Mouse (Mus musculus): ENCODE measurements at regions not wholly inside any gene's neighbourhood (a gene's known extent, or its start where the extent isn't known, plus 50 kb on each side); places are given as distances from the start of the nearest gene placed in this dataset.

DNA sequence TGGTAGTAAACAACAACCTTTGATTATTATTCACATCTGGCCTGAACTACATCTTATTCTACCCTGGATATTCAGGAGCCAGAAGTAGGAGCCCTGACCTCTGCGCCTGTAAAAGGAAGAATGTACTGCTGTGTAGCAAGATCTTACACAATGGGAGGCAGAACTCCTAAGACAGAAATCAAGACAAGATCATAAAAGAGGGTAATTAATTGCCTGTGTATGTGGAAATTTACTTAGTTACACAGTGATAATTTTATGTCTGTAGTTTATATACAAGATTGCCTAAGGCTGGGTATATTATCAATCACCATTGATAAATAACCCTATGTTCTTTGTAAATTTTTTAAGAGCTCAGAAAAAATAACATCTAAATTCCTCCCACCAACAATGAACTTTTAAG is 2167.8 kb downstream of the 9330182O14Rik start:
- DNase-seq (ENCODE audit: low spot score in 2 of 2), result no peak

DNA sequence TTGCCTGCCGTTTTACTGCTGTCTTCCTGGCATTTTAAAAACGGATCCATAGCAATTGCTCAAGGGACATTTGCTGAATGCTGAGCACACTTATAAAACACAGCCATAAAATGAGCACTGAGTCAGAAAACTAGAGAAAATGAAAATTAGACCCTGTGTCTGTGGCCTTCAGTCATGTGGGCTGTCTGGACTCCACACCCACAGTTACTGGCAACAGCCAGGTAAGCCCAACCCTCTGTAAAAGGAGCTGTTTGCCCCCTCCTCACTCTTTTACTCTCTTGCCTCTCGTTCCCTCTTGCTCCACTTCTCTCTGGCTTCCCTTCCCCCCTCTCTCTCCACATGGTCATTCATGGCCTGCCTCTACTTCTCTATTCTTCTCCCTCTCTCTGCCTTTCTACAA is 2169.9 kb downstream of the 9330182O14Rik start:
- no peak for DNase-seq (ENCODE audit: low spot score in 2 of 2)

DNA sequence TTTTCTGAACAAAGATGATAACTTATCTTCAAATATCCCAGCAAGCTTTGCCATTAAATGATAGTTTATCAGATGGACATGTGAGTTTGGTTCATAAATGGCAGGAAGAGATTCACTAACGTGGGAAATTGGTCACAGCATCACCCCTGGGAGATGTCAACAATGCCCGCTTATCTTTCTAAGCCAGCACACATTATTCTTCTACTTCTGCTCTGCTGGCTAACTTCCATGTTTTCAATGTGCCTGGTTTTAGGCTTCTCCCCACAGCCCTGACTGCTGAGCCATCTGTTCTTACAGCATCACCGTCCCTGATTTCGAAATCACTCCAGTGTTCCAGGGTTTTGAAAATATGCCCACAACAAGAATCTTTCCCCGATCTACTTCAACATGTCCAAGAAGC is 2175.4 kb downstream of the 9330182O14Rik start:
- no peak for DNase-seq (ENCODE audit: low spot score in 2 of 2)

DNA sequence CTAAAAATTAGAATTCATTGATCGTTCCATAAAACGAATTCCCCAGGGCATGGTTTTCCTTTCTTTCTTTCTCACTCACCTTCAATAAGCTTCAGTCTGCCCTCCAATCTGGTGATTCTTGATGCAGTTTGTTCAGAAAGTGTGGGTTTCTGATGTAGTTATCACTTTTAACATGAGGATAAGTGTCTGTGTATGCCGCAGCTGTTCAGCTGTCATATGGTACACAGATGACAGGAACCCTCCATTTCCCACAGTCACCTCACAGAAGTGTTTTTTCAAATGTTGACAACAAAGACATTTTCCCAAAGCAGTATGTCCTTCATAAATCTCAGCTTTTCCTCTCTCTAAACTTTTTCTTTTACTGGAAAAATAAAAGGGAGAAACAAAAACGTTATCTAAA is 2177.0 kb downstream of the 9330182O14Rik start:
- no peak for DNase-seq (ENCODE audit: low spot score in 2 of 2)

DNA sequence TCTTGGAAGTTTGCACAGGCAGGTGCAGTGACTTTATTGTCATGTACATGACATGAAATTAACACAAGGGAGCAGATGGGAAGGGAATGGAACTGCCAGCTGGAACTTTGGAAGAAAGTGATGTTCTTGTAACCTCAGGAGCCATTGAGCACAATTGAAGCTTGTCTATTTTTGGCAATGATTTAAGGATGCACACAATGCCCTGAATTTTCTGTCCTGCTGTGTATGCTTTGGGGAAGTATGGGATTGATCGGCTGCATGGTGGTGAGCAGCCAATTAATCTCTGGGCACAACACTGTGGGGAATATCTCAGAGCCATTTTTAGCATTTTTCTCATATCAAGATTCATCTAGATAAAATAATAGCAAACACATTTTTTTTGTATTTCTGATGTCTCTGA is 2186.2 kb downstream of the 9330182O14Rik start:
- no peak for DNase-seq (ENCODE audit: low spot score in 2 of 2)

DNA sequence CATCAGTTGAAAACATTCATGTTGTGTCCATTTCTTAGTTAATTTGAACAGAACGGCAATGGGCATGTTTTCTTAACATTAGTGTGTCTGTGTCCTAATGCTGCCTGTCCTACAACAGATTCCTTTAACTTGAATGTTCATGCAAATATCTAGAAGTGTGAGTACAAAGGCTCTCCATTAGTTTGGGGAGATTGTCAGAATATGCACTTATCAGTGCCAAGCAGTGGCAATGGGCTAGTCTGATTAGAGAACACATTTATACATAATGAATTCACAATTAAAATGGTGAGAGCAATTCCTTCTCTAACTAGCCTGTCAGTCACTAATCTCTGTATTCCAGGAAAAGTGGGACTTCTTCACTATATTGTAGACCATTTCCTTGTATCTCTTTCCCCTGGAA is 2188.8 kb downstream of the 9330182O14Rik start:
- DNase-seq (ENCODE audit: low spot score in 2 of 2), result no peak

DNA sequence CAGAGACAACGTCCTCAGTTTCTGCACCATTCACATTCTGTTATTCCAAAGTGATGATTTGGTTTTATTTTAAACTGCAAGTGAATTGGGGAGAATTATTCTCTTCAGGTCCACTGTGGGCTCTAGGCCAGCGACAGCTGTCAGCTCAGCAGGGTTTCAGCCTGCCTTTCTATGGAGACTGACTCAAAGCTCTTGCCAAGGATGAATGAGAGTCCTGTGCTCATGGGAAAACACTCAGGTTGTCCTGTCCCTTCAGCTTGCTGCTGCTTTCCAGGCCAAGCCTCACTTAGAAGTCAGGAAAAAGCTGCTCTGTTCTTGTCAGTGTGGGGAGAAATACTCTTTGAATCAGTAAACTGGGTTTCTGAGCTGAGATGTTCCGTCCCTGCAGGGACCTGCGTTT is 2191.1 kb downstream of the 9330182O14Rik start:
- no peak for DNase-seq (ENCODE audit: low spot score in 2 of 2)

DNA sequence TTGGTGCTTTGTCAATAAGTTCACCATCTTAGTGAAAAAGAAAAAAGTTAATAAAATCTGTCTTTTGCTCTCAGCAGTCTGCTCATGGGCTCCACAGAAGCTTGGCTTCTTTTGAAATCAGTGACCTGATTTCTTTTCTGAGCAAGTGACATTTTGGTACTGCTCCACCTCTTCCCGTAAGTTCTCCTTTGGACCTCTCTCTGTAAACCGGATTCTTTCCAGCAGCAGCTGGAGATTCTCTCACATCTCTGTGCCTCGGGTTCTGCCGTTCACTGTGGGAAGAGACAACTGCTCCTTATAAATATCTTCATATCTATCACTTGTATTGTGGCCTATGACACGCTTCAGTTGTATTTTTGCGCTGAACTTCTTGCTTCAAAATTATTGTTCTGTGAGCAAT is 2194.4 kb downstream of the 9330182O14Rik start:
- DNase-seq (ENCODE audit: low spot score in 2 of 2), result no peak

DNA sequence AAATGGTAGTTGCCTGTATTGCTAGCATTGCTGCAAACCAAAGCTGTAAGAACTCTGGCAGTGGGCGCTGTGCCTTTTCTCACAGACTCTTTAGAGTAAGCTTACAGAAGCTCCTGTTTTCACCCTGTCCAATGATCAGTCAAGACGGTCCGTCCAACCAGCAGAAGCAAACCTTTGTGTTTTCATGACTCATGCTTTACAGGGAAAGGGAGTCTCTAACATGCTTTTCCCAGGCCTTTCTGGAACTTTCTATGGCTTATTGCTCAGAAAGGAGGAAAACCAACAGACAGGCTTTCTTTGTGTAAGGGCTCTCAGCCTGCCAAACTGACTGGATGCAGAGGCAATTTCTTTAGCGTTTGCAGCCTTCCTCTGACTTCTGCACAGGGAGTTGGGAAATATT is 2195.6 kb downstream of the 9330182O14Rik start:
- DNase-seq (ENCODE audit: low spot score in 2 of 2), result no peak

DNA sequence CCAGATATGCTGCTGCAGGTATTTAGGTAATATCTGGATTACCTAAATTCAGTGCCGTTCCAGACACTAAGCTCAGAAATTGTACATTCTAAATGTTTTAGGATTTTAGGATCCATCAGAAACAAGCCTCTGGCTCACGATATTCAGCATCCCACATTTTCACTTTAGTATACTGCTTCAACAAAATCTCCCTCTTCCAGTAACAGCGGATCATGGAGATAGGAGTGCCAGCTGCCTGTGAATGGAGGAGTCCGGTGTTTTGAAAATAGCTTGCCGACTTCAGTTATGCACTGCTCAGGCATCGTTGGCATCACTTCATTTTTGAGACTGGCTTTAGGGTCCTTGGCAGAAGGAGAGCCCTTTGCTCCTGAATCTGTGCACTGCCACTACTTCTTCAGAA is 2199.5 kb downstream of the 9330182O14Rik start:
- DNase-seq (ENCODE audit: low spot score in 2 of 2), result no peak

DNA sequence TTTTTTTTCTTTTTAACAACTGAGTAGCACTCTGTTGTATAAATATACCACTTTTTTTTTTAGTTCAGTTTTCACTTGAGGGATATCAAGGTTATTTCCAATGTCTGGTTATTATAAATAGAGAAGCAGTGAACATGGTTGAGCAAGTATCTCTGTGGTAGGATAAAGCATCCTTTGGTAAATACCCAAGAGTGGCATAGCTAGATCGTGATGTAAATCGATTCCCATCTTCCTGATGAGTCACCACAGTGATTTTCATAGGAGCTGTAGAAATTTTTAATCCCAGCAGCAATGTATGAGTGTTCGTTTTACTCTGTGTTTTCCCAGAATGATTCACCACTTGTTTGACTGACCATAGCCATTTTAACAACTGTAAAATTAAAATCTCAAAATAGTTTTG is 2212.0 kb downstream of the 9330182O14Rik start:
- DNase-seq (ENCODE audit: low spot score in 2 of 2), result no peak

DNA sequence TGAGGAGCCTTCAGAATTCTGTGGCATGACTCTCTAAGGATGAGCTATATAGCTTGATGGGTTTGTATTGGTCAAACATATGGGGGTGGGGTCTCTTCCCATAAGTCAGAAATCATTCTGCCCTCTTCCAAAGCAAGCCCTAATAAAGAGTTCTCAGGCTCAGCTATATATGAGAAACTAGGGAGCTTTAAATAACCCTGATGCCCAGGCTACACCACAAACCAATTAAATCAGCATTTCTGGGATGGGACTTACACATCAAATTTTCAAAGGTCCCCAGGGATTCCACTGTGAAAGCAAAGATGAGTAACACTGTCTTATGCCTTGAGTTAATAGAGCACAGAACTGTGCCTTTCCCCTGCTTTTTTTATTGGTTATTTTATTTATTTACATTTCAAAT is 2227.7 kb downstream of the 9330182O14Rik start:
- DNase-seq (ENCODE audit: low spot score in 2 of 2), result no peak

DNA sequence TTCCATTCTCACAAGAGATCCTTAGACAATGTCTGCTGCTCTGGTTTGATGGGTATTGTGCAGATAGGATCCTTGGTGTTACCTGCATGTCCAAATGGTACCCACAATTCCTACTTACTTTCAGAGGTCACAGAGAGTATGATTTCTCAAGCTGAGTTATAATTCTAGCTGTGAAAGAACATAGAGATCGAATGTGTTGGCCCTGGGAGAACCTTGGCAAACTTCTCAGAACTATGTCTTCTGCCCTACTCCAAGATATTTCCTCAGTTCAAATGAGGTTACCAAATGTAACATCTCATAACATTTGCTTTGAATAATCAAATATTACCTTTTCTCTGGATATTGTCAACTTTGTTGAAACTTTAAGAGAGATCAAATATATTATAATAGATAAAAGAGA is 2230.8 kb downstream of the 9330182O14Rik start:
- no peak for DNase-seq (ENCODE audit: low spot score in 2 of 2)

DNA sequence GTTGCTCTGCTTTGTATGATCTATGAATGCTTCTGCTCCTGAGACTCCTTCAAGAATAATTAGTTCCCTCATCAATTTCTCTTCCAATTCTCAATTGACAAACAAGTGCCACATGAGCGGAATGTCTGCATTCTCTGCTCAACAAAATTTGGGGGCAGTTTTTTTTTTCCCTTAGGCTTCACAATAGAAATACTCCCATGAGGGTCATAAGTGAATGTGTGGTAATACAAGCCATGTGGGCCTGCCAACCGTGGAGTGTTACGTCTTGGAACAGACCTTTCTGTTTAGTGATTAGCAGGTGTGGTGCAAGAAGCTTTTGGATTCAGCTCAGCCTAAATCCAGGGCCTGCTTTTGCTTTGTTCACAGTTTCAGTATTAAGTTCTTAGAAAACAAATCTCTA is 2232.6 kb downstream of the 9330182O14Rik start:
- DNase-seq (ENCODE audit: low spot score in 2 of 2), result no peak

DNA sequence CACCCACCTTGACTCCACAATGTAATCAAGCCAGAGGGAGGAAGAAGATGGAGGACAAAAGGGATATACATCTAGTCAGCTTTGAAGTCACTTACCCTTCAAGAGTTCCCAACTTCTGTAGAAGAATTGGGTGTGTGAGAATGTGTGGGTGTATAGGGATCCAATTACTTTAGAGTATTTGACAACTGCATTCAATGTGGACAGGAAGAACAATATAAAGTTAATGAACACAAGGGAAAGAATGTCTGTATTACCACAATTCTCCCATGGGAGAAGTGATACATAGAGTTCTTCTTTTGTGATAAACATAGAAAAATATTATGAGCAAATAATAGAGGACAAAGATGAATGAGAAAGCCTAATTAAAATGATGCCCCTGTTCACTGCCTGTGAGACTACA is 2235.4 kb downstream of the 9330182O14Rik start:
- DNase-seq (ENCODE audit: low spot score in 2 of 2), result no peak

DNA sequence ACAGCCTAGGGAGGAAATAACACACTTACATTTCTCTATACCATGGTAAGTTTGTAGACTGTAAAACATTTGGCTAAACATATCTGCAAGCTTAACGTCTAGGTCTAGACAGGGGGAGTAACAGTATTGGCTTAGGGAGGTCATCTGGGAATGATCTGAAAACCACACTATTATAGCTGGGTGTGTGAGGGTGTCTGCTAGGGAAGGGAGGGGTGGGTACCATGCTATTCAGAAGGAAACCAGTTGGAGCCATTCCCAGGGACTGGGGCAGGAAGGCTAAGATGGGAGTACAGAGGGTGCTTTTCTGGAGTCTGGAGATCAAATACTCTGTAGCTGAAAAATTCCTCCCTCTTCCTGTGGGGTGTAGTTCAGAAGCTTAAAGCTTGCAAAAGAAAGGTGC is 2235.9 kb downstream of the 9330182O14Rik start:
- no peak for DNase-seq (ENCODE audit: low spot score in 2 of 2)

DNA sequence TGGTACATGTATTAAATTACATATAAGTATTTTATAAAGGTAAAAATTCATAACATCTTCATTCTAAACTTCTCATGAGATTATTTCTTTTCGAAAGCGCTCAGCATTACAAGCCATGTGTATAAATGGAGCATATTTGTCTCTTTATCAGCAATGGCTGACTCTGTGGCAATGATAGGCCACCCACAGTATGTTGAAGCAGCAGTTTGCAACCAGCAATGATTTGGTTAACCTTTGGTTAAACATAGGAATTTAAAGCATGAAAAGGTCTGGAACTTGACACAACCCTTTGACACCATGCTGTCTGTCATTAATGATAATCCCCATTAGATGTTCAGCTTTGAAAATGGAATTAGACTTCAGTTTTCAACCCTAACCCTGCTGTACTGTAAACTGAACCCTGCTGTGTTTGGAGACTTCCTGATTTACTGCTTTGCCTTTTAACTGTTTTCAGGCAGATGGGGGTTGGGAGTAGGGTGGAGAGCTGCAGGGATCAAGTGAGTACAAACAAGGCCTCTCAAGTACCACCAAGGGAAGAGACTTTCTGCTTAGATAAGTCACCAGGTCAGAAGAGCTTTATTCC is 2238.6 kb downstream of the 9330182O14Rik start:
- DNase-seq (ENCODE audit: low spot score in 2 of 2), result no peak

All from adrenal gland, postnatal 4 days (tissue).